Mouse (Mus musculus) heart, embryonic 12.5 days (tissue): ENCODE measurements around the gene Gipc1. TPM values are rescaled to one million over a fixed set of nuclear protein-coding genes. Genes with fewer than 3 reads are reported as not detected.

Source experiments
- ATAC-seq: fragments of 200-750 bp; cut with Nextera tagmentation; 2 replicates; pipeline ENCODE4 v1.8.0; 2017; ENCODE audit warnings: moderate TSS enrichment, moderate library complexity; ENCODE audit not compliant: insufficient number of reproducible peaks, low FRiP score
- H3K27ac ChIP-seq: fragments of 300-500 bp; sonication (generic); 2 replicates; pipeline ENCODE4 v1.5.1; 2016; ENCODE audit warnings: mild to moderate bottlenecking, moderate library complexity; ENCODE audit not compliant: poor library complexity, severe bottlenecking
- H3K27me3 ChIP-seq: fragments of 300-500 bp; sonication (generic); replicated peaks from 2 replicates; pipeline ENCODE4 v1.6.1; 2016; ENCODE audit warnings: mild to moderate bottlenecking, moderate library complexity
- H3K36me3 ChIP-seq: fragments of 300-500 bp; sonication (generic); 2 replicates; pipeline ENCODE4 v1.6.1; 2016; ENCODE audit warnings: mild to moderate bottlenecking, moderate library complexity
- H3K4me1 ChIP-seq: fragments of 300-500 bp; sonication (generic); replicated peaks from 2 replicates; pipeline ENCODE4 v1.6.1; 2016; ENCODE audit warnings: mild to moderate bottlenecking
- H3K4me2 ChIP-seq: fragments of 300-500 bp; sonication (generic); 2 replicates; pipeline ENCODE4 v1.6.1; 2016; ENCODE audit warnings: mild to moderate bottlenecking, moderate library complexity
- H3K4me3 ChIP-seq: fragments of 300-500 bp; sonication (generic); 2 replicates; pipeline ENCODE4 v1.5.1; 2016; ENCODE audit warnings: mild to moderate bottlenecking
- H3K9ac ChIP-seq: fragments of 300-500 bp; sonication (generic); 2 replicates; pipeline ENCODE4 v1.6.1; 2016; ENCODE audit warnings: mild to moderate bottlenecking, moderate library complexity
- H3K9me3 ChIP-seq: fragments of 300-500 bp; sonication (generic); replicated peaks from 2 replicates; pipeline ENCODE4 v1.6.1; 2016; ENCODE audit warnings: mild to moderate bottlenecking, moderate library complexity
- WGBS: fragments of 180-500 bp; shearing (Covaris S2); methylation state at CpG from one replicate; pipeline ENCODE4 v1.1.7; 2016; 5-methylcytosine and 5-hydroxymethylcytosine counted together
- polyA plus RNA-seq: library from polyadenylated mRNA; unstranded; fragments of >200 nt; fragmentation: Nextera tagmentation; extraction: Ambion mirVana; gene quantifications from 2 replicates; pipeline ENCODE4 v1.2.1, GENCODE M21; 2016

The Gipc1 gene
- polyA plus RNA-seq, 1 experiment from 2014 or later = 175 TPM

GRCm38 (mm10) chr8:83648031-83648430, 4.4 kb upstream of the Gipc1 start:
- no peak for ATAC-seq
- WGBS = 89% methylated on average over 4 of the region's 4 CpGs
- no peaks in the 10 kb centered on the region for H3K36me3 ChIP-seq
- H3K4me1 ChIP-seq = peaks cover 5% of the 10 kb centered on the region
- H3K27ac ChIP-seq = no peak overlapping the region
- peaks cover 4% of the 10 kb centered on the region; the same call in 1 of the 2 replicates for H3K27me3 ChIP-seq
- no peak overlapping the region for H3K4me3 ChIP-seq
- H3K9ac ChIP-seq = no peak overlapping the region
- H3K4me2 ChIP-seq = no peak overlapping the region
- 0 out of 2 replicates have a peak, but pooled peaks cover 4% of the 10 kb centered on the region for H3K9me3 ChIP-seq

GRCm38 (mm10) chr8:83649699-83650098, 2.8 kb upstream of the Gipc1 start:
- no peak overlapping the region for H3K4me2 ChIP-seq
- peaks cover 17% of the 10 kb centered on the region for H3K4me1 ChIP-seq
- 0 out of 2 replicates have a peak, but pooled peaks cover 1% of the 10 kb centered on the region for H3K36me3 ChIP-seq
- no peak overlapping the region for H3K4me3 ChIP-seq
- ATAC-seq = no peak
- H3K9ac ChIP-seq = no peak overlapping the region
- 0 out of 2 replicates have a peak, but pooled peaks cover 4% of the 10 kb centered on the region for H3K27me3 ChIP-seq
- WGBS = 82% methylated on average over 6 of the region's 6 CpGs
- no peak overlapping the region for H3K27ac ChIP-seq
- 0 out of 2 replicates have a peak, but pooled peaks cover 4% of the 10 kb centered on the region for H3K9me3 ChIP-seq

- peak overlapping the region; percentile 95 for H3K4me2 ChIP-seq
- H3K27me3 ChIP-seq = no peaks in the 10 kb centered on the region
- H3K36me3 ChIP-seq = peaks cover 22% of the 10 kb centered on the region
- H3K9me3 ChIP-seq = 0 out of 2 replicates have a peak, but pooled peaks cover 4% of the 10 kb centered on the region
- under 1% methylated on average over 45 of the region's 46 CpGs for WGBS
- H3K4me1 ChIP-seq = peaks cover 28% of the 10 kb centered on the region
- peak overlapping the region; percentile 93 for H3K9ac ChIP-seq
- H3K27ac ChIP-seq = peak overlapping the region; percentile 72
- 0 out of 2 replicates have a peak, but pooled peaks have one; percentile 7 for ATAC-seq
- peak overlapping the region; percentile 90 for H3K4me3 ChIP-seq
Observed at GRCm38 (mm10) chr8:83652744-83653661, 526 bp downstream of the Gipc1 start.

GRCm38 (mm10) chr8:83653662-83654017, 1.2 kb downstream of the Gipc1 start:
- WGBS = 36% methylated on average over 10 of the region's 10 CpGs
- Histone ChIP-seq H3K4me2 (peak overlapping the region; percentile 95), H3K9ac (peak overlapping the region; percentile 93), H3K36me3 (peaks cover 23% of the 10 kb centered on the region), H3K9me3 (no peaks in the 10 kb centered on the region), H3K27me3 (no peaks in the 10 kb centered on the region), H3K4me1 (peaks cover 28% of the 10 kb centered on the region), H3K27ac (peak overlapping the region; percentile 72; the same call in 1 of the 2 replicates), H3K4me3 (peak overlapping the region; percentile 90)
- no peak for ATAC-seq

- Histone ChIP-seq H3K4me1 (peaks cover 30% of the 10 kb centered on the region), H3K9ac (no peak overlapping the region), H3K27ac (no peak overlapping the region), H3K27me3 (no peaks in the 10 kb centered on the region), H3K9me3 (no peaks in the 10 kb centered on the region), H3K36me3 (peaks cover 25% of the 10 kb centered on the region), H3K4me2 (no peak overlapping the region), H3K4me3 (no peak overlapping the region)
- 86% methylated on average over 6 of the region's 6 CpGs for WGBS
- no peak for ATAC-seq
Observed at GRCm38 (mm10) chr8:83654725-83655124, 2.2 kb downstream of the Gipc1 start.

- H3K4me1 ChIP-seq = peaks cover 43% of the 10 kb centered on the region
- no peak overlapping the region for H3K4me3 ChIP-seq
Observed at GRCm38 (mm10) chr8:83656043-83656442, 3.6 kb downstream of the Gipc1 start.

GRCm38 (mm10) chr8:83656484-83657246, 4.2 kb downstream of the Gipc1 start:
- WGBS = 67% methylated on average over 13 of the region's 13 CpGs
- Histone ChIP-seq H3K4me2 (no peak overlapping the region), H3K27ac (peak overlapping the region; percentile 45), H3K9me3 (no peaks in the 10 kb centered on the region), H3K4me3 (no peak overlapping the region), H3K9ac (no peak overlapping the region), H3K36me3 (peaks cover 25% of the 10 kb centered on the region), H3K27me3 (no peaks in the 10 kb centered on the region), H3K4me1 (peaks cover 48% of the 10 kb centered on the region)
- ATAC-seq = no peak

More at GRCm38 (mm10) chr8:83656043-83656442, 3.6 kb downstream of the Gipc1 start:
- Histone ChIP-seq H3K36me3 (peaks cover 25% of the 10 kb centered on the region), H3K4me2 (no peak overlapping the region), H3K9me3 (no peaks in the 10 kb centered on the region), H3K9ac (no peak overlapping the region), H3K27ac (no peak overlapping the region), H3K27me3 (no peaks in the 10 kb centered on the region)
- no peak for ATAC-seq
- WGBS = 84% methylated on average over 9 of the region's 9 CpGs

- Histone ChIP-seq H3K9ac (peak overlapping the region; percentile 69; the same call in 1 of the 2 replicates), H3K4me1 (peaks cover 46% of the 10 kb centered on the region), H3K4me3 (peak overlapping the region; percentile 26; the same call in 1 of the 2 replicates), H3K9me3 (no peaks in the 10 kb centered on the region), H3K27me3 (no peaks in the 10 kb centered on the region), H3K36me3 (peaks cover 24% of the 10 kb centered on the region), H3K4me2 (peak overlapping the region; percentile 61), H3K27ac (peak overlapping the region; percentile 32; the same call in 1 of the 2 replicates)
- 10% methylated on average over 8 of the region's 8 CpGs for WGBS
- no peak for ATAC-seq
Observed at GRCm38 (mm10) chr8:83660545-83660944, 8.1 kb downstream of the Gipc1 start.

GRCm38 (mm10) chr8:83660995-83661680, 8.7 kb downstream of the Gipc1 start:
- ATAC-seq = peak; percentile 14; the same call in 1 of the 2 replicates
- Histone ChIP-seq H3K36me3 (peaks cover 21% of the 10 kb centered on the region), H3K4me2 (peak overlapping the region; percentile 61), H3K4me3 (peak overlapping the region; percentile 26), H3K27ac (peak overlapping the region; percentile 32; the same call in 1 of the 2 replicates), H3K9ac (peak overlapping the region; percentile 69), H3K4me1 (peaks cover 43% of the 10 kb centered on the region), H3K27me3 (no peaks in the 10 kb centered on the region), H3K9me3 (no peaks in the 10 kb centered on the region)
- 14% methylated on average over 22 of the region's 22 CpGs for WGBS

- Histone ChIP-seq H3K27me3 (peaks cover 5% of the 10 kb centered on the region; the same call in 1 of the 2 replicates), H3K4me1 (peaks cover 50% of the 10 kb centered on the region), H3K36me3 (peaks cover 16% of the 10 kb centered on the region), H3K4me2 (peak overlapping the region; percentile 16; the same call in 1 of the 2 replicates), H3K9ac (peak overlapping the region; percentile 33; the same call in 1 of the 2 replicates), H3K9me3 (no peaks in the 10 kb centered on the region), H3K27ac (peak overlapping the region; percentile 48; the same call in 1 of the 2 replicates), H3K4me3 (no peak overlapping the region)
- WGBS = 3% methylated on average over 4 of the region's 4 CpGs
- peak; percentile 72 for ATAC-seq
Observed at GRCm38 (mm10) chr8:83662421-83662826, 9.9 kb downstream of the Gipc1 start.
